Mouse (Mus musculus) heart, postnatal 10 days (tissue): ENCODE data around the gene Ntm. TPM values are rescaled to one million over a fixed set of nuclear protein-coding genes. Genes with fewer than 3 reads are reported as not detected.

Source experiments
- DNase-seq, 2 experiments: peaks; one replicate each; pipeline ENCODE4 v3.0.0; 2021
- intact Hi-C: fragments of 180-260 bp; cut with DNase I; formaldehyde crosslinking; loops from one replicate; pipeline ENCODE4 v1.15.1; 2025
- total RNA-seq, 2 experiments: library from RNA; stranded (reverse); gene quantifications; 2 replicates each; pipeline ENCODE4 v1.2.3; 2021

The Ntm gene
- total RNA-seq, 2 experiments from 2014 or later: 6.9 to 7.4 TPM

GRCm38 (mm10) chr9:29103993-29104392 is 858.9 kb downstream of the Ntm start:
- intact Hi-C loops: no loop called here
- DNase-seq: peak; percentile 59 to 66

- DNase-seq: no peak
- intact Hi-C loops: no loop called here
These were observed 862.3 kb downstream of the Ntm start for GRCm38 (mm10) chr9:29100624-29101023.

- DNase-seq: peak; percentile 2
- intact Hi-C loops: no loop called here
These were observed 870.5 kb downstream of the Ntm start for GRCm38 (mm10) chr9:29092443-29092842.

- intact Hi-C loops: no loop called here
- peak; percentile 4 to 23 for DNase-seq
These were observed 874.3 kb downstream of the Ntm start for GRCm38 (mm10) chr9:29088657-29089056.

- DNase-seq: no peak
- intact Hi-C loops: no loop called here
These were observed 875.3 kb downstream of the Ntm start for GRCm38 (mm10) chr9:29087656-29088055.

- intact Hi-C loops: no loop called here
- DNase-seq: no peak
These were observed 875.8 kb downstream of the Ntm start for GRCm38 (mm10) chr9:29087171-29087570.

GRCm38 (mm10) chr9:29075924-29076577 is 886.9 kb downstream of the Ntm start:
- DNase-seq: no peak

GRCm38 (mm10) chr9:29075243-29075642 is 887.7 kb downstream of the Ntm start:
- intact Hi-C loops: no loop called here
- DNase-seq: no peak

More at GRCm38 (mm10) chr9:29075924-29076577, 886.9 kb downstream of the Ntm start:
- intact Hi-C loops: no loop called here

- DNase-seq: no peak
These were observed 888.4 kb downstream of the Ntm start for GRCm38 (mm10) chr9:29074494-29074893.

GRCm38 (mm10) chr9:29071997-29072396 is 890.9 kb downstream of the Ntm start:
- no peak for DNase-seq
- intact Hi-C loops: no loop called here

More at GRCm38 (mm10) chr9:29074494-29074893, 888.4 kb downstream of the Ntm start:
- intact Hi-C loops: no loop called here

GRCm38 (mm10) chr9:29067572-29067971 is 895.4 kb downstream of the Ntm start:
- DNase-seq: no peak
- intact Hi-C loops: no loop called here

GRCm38 (mm10) chr9:29060293-29060692 is 902.6 kb downstream of the Ntm start:
- intact Hi-C loops: no loop called here
- DNase-seq: no peak

GRCm38 (mm10) chr9:29058811-29059210 is 904.1 kb downstream of the Ntm start:
- DNase-seq: no peak
- intact Hi-C loops: no loop called here

- intact Hi-C loops: no loop called here
- DNase-seq: no peak
These were observed 907.3 kb downstream of the Ntm start for GRCm38 (mm10) chr9:29055637-29056036.

GRCm38 (mm10) chr9:29036466-29036865 is 926.5 kb downstream of the Ntm start:
- intact Hi-C loops: no loop called here
- DNase-seq: no peak

- intact Hi-C loops: no loop called here
- DNase-seq: no peak
These were observed 926.9 kb downstream of the Ntm start for GRCm38 (mm10) chr9:29036058-29036457.

GRCm38 (mm10) chr9:29026410-29026809 is 936.5 kb downstream of the Ntm start:
- intact Hi-C loops: no loop called here

GRCm38 (mm10) chr9:29025603-29026002 is 937.3 kb downstream of the Ntm start:
- DNase-seq: peak; percentile 27 to 34

More at GRCm38 (mm10) chr9:29026410-29026809, 936.5 kb downstream of the Ntm start:
- DNase-seq: peak in 1 of 2 experiments; percentile 2

GRCm38 (mm10) chr9:29025104-29025503 is 937.8 kb downstream of the Ntm start:
- intact Hi-C loops: no loop called here
- no peak for DNase-seq

More at GRCm38 (mm10) chr9:29025603-29026002, 937.3 kb downstream of the Ntm start:
- intact Hi-C loops: no loop called here

- intact Hi-C loops: no loop called here
- DNase-seq: no peak
These were observed 946.1 kb downstream of the Ntm start for GRCm38 (mm10) chr9:29016879-29017278.

- intact Hi-C loops: no loop called here
- no peak for DNase-seq
These were observed 949.1 kb downstream of the Ntm start for GRCm38 (mm10) chr9:29013881-29014280.

GRCm38 (mm10) chr9:29012541-29012940 is 950.4 kb downstream of the Ntm start:
- intact Hi-C loops: no loop called here
- DNase-seq: no peak

GRCm38 (mm10) chr9:29011476-29011875 is 951.5 kb downstream of the Ntm start:
- intact Hi-C loops: no loop called here
- no peak for DNase-seq
